Mouse (Mus musculus): ENCODE measurements around the gene Apold1. TPM values are rescaled to one million over a fixed set of nuclear protein-coding genes. Genes with fewer than 3 reads are reported as not detected.

Apold1 gene
- total RNA-seq, 4 experiments from 2014 or later: 1.8 to 8.8 (median 2.2) TPM

Other genes with a start within 250 kb of the Apold1 start
- gene Dusp16, start 189.1 kb upstream of the Apold1 start, total RNA-seq (2022): 10 to 100 TPM; 24.6 to 41.3 (median 32.6) TPM
- 10 to 100 TPM; 47.1 to 63.4 (median 58.0) TPM for gene Crebl2, start 151.6 kb upstream of the Apold1 start, total RNA-seq (2022)
- gene Gpr19, start 83.1 kb upstream of the Apold1 start, total RNA-seq (2022): 1 to 10 TPM; 7.1 to 9.8 (median 7.9) TPM
- gene Cdkn1b, start 61.3 kb upstream of the Apold1 start, total RNA-seq (2022): 10 to 100 TPM; 32.9 to 44.0 (median 37.1) TPM
- gene Ddx47, start 29.9 kb downstream of the Apold1 start, total RNA-seq (2022): 10 to 100 TPM; 68.5 to 72.8 (median 72.4) TPM
- under 1 TPM; 0.27 to 0.59 (median 0.41) TPM for gene Gprc5a, start 83.9 kb downstream of the Apold1 start, total RNA-seq (2022)
- gene Gprc5d, start 136.6 kb downstream of the Apold1 start, total RNA-seq (2022): not detected
- 10 to 100 TPM; 26.3 to 39.8 (median 36.7) TPM for gene Fam234b, start 216.3 kb downstream of the Apold1 start, total RNA-seq (2022)
- gene Hebp1, start 216.3 kb downstream of the Apold1 start, total RNA-seq (2022): 10 to 100 TPM; 13.4 to 37.5 (median 24.8) TPM